Mouse (Mus musculus) thymus, adult 2 months (tissue): Measurements from ENCODE around the gene Auts2.

Experiments
- CTCF ChIP-seq: fragments of 200-500 bp; IDR thresholded peaks from 2 replicates; pipeline ENCODE4 v1.5.1; 2012; ENCODE audit warnings: mild to moderate bottlenecking, control low read depth, low read length, moderate library complexity, borderline replicate concordance; ENCODE audit not compliant: control insufficient read depth, poor library complexity, insufficient read depth; ENCODE audit errors: extremely low read depth
- POLR2A ChIP-seq: fragments of 200-500 bp; IDR thresholded peaks from 2 replicates; pipeline ENCODE4 v1.6.1; 2012; ENCODE audit warnings: mild to moderate bottlenecking, low read length, control low read depth, moderate library complexity; ENCODE audit not compliant: control insufficient read depth, poor library complexity, insufficient read depth; ENCODE audit errors: extremely low read depth

GRCm38 (mm10) chr5:132206220-132206619 lies 336.9 kb downstream of the Auts2 start:
- TF ChIP-seq CTCF (no peak), POLR2A (no peak)
